Mouse (Mus musculus) gonadal fat pad, adult 2 months (tissue): Measurements from ENCODE around the gene Crybb2. TPM values are rescaled to one million over a fixed set of nuclear protein-coding genes. Genes with fewer than 3 reads are reported as not detected.
A peak's percentile ranks its signal among the peaks of the same experiment; 100 is the strongest.

ENCODE experiments used
- DNase-seq: peaks from one replicate; pipeline ENCODE4 v3.0.0-alpha.2; 2012; ENCODE audit warnings: low read depth
- polyA plus RNA-seq: library from polyadenylated mRNA; depleted of rRNA; stranded (reverse); fragments of >200 nt; gene quantifications from 2 replicates; pipeline ENCODE4 v1.2.3, GENCODE M21; 2012

Crybb2 gene
- polyA plus RNA-seq, 1 experiment: not detected

- DNase-seq: no peak
These were observed 20.8 kb upstream of the Crybb2 start for GRCm38 (mm10) chr5:113090750-113091149.

- DNase-seq: no peak
These were observed 20.3 kb upstream of the Crybb2 start for GRCm38 (mm10) chr5:113090077-113090690.

GRCm38 (mm10) chr5:113087465-113087864 lies 17.5 kb upstream of the Crybb2 start:
- no peak for DNase-seq

- no peak for DNase-seq
These were observed 17.1 kb upstream of the Crybb2 start for GRCm38 (mm10) chr5:113086990-113087389.

- DNase-seq: no peak
These were observed 16.5 kb upstream of the Crybb2 start for GRCm38 (mm10) chr5:113086439-113086838.

- no peak for DNase-seq
These were observed 16.0 kb upstream of the Crybb2 start for GRCm38 (mm10) chr5:113085931-113086330.

GRCm38 (mm10) chr5:113084309-113084708 lies 14.4 kb upstream of the Crybb2 start:
- no peak for DNase-seq

GRCm38 (mm10) chr5:113082356-113083168 lies 12.6 kb upstream of the Crybb2 start:
- DNase-seq: no peak

GRCm38 (mm10) chr5:113081439-113081838 lies 11.5 kb upstream of the Crybb2 start, which contains the start of gene Crybb3:
Gene Crybb3, minus strand, starts transcription at chr5:113081584.
- no peak for DNase-seq

GRCm38 (mm10) chr5:113081020-113081419 lies 11.1 kb upstream of the Crybb2 start:
- DNase-seq: no peak

- DNase-seq: no peak
These were observed 9.9 kb upstream of the Crybb2 start for GRCm38 (mm10) chr5:113079783-113080182.

- DNase-seq: no peak
These were observed 8.8 kb upstream of the Crybb2 start for GRCm38 (mm10) chr5:113078686-113079085.

- no peak for DNase-seq
These were observed 15.6 kb downstream of the Crybb2 start for GRCm38 (mm10) chr5:113054308-113054707.

GRCm38 (mm10) chr5:113050581-113051185 lies 19.2 kb downstream of the Crybb2 start:
- DNase-seq: no peak

- DNase-seq: no peak
These were observed 20.0 kb downstream of the Crybb2 start for GRCm38 (mm10) chr5:113049876-113050275.

GRCm38 (mm10) chr5:113045511-113046273 lies 24.2 kb downstream of the Crybb2 start:
- DNase-seq: no peak

- DNase-seq: no peak
These were observed 26.4 kb downstream of the Crybb2 start for GRCm38 (mm10) chr5:113043531-113043930.

- DNase-seq: peak; percentile 20
These were observed 28.3 kb downstream of the Crybb2 start for GRCm38 (mm10) chr5:113041567-113042071.

- DNase-seq: no peak
These were observed 29.1 kb downstream of the Crybb2 start for GRCm38 (mm10) chr5:113040776-113041175.

- DNase-seq: no peak
These were observed 31.3 kb downstream of the Crybb2 start for GRCm38 (mm10) chr5:113038601-113039000.
